Mouse (Mus musculus) thymus, adult 2 months (tissue): Measurements from ENCODE around the gene Ttc17.

Experiments
- CTCF ChIP-seq: fragments of 200-500 bp; IDR thresholded peaks from 2 replicates; pipeline ENCODE4 v1.5.1; 2012; ENCODE audit warnings: mild to moderate bottlenecking, control low read depth, low read length, moderate library complexity, borderline replicate concordance; ENCODE audit not compliant: control insufficient read depth, poor library complexity, insufficient read depth; ENCODE audit errors: extremely low read depth
- POLR2A ChIP-seq: fragments of 200-500 bp; IDR thresholded peaks from 2 replicates; pipeline ENCODE4 v1.6.1; 2012; ENCODE audit warnings: mild to moderate bottlenecking, low read length, control low read depth, moderate library complexity; ENCODE audit not compliant: control insufficient read depth, poor library complexity, insufficient read depth; ENCODE audit errors: extremely low read depth

DNA sequence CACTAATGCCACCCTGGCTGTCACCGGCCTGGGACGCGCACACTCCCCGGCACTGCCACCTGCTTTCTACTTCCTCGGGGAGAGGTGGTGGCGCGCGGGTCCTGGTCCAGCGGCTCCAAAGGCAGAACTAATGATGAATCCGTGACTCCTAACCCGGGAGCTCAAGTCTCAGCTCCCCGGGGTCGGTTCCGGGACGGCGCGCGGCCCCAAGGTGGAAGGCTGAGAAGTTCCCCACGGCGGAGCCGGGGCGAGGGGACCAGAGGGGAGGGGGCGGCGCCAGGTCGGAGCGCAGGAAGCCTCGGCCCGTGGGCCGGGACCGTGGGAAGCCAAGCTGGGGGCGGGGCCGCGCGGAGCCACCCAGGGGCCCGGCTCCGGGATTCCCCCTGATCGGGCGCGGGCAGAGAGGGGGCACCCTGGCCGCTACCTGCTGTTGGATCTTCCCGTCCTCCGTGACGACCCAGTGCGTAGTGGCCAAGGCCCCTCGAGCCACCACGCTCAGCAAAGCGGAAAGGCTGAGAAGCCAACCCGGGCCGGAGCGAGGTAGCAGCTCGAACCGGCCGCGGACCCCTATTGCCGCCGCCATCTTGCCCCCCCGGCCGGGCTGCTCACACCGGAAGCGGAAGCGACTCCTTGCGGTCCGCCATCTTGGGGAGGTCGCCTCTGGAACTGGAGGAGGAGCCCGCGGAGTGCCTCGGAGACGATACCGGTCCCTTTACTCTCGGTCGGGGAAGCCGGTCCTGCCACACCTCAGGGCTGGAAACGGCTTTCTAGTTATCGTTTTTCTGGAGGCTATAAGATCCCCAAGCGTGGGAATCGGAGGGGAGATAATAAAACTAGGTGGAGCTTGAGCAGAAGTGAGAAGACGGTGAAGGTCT, at the start of gene Ttc17:
- peak; percentile 90 for TF ChIP-seq POLR2A
- TF ChIP-seq CTCF: no peak
